Mouse (Mus musculus) layer of hippocampus, postnatal 14 days (tissue): ENCODE data around the gene Edc3. TPM values are rescaled to one million over a fixed set of nuclear protein-coding genes. Genes with fewer than 3 reads are reported as not detected.
"Not testable (repeated sequence)": the region's sequence is repeated elsewhere in the genome, so short reads cannot be mapped to it uniquely, and the experiment has no call there.

Experiments used
- DNase-seq, 2 experiments: peaks; one replicate each; pipeline ENCODE4 v3.0.0; 2021 to 2022; ENCODE audit warnings: low spot score in 2 of 2, mixed read lengths in 1 of 2
- total RNA-seq, 2 experiments: library from RNA; stranded (reverse); gene quantifications; 2 replicates each; pipeline ENCODE4 v1.2.3; 2021

Gene Edc3
- total RNA-seq, 2 experiments from 2014 or later = 12.8 to 14.2 TPM

DNA sequence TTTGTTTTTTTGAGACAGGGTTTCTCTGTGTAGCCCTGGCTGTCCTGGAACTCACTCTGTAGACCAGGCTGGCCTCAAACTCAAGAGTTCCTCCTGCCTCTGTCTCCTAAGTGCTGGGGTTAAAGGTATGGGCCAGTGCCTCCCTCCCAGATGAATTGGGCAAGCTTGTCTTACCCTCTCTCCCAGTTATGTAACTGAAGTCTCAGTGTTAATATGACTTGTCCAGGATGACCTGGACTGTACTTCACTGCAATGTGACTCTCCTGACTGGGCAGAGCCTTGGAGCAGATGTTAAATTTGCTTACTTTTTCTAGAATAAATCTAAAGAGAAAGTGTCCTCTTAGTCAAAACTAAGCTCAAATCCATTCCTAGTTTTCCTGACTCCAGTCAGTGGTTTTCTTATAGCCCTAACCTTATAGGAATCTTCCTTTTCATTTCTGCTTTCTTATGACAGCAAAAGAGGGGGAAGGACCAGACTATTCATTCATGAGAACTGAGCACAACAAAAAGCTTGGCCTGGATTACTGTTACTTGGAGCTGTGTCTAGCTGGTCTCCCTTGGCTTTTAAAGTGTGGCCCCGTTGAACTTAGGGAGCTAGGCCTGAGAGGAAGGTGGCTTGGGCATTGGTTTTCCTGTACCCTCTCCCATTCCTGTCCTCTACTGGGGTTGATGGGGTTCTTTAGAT, 9.7 kb upstream of the Edc3 start:
- DNase-seq = peak in 1 of 2 experiments; percentile 29

DNA sequence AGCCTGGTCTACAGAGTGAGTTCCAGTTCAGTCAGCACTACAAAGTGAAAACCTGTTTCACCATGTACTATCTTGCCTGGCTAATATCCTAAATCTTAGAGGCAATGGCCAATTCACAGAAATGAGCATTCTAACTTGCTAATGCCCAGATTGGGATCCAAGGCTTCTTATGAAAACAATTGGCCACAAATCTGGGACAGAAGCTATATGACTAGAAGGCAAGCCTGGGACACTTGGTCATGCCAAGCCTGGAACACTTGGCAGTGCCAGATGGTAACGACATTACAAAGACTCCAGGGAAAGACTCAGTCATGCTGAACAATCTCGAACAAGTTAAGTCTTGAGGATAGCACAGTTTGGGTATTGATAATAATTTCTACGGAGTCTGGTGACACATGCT, 1.8 kb upstream of the Edc3 start:
- DNase-seq = no peak

DNA sequence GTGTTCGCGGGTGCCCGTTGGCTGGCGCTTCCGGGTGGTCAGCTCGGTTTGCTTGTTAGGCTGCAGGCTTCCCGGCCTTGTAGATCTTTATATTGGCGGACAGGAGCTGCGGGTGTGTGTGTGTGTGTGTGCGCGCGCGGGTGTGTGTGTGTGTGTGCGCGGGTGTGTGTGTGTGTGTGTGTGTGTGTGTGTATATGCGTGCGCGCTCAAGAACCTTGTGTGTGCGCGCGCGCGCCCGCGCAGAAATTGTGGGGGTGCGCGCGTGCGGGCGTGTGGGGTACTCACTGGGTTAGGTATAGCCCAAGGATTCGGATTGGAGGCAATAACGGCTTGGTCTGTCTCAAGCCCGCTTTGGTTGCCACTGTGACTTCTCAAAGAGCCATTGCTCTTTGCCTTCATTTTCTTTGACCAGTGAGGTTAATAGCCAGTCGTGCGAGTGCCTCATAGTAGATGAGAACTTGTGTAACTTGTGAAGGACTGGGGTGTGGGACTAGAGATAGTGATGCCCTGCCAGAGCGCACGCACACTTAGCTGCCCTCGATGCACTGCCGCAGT, 457 bp downstream of the Edc3 start:
- peak; percentile 34 to 44 for DNase-seq

DNA sequence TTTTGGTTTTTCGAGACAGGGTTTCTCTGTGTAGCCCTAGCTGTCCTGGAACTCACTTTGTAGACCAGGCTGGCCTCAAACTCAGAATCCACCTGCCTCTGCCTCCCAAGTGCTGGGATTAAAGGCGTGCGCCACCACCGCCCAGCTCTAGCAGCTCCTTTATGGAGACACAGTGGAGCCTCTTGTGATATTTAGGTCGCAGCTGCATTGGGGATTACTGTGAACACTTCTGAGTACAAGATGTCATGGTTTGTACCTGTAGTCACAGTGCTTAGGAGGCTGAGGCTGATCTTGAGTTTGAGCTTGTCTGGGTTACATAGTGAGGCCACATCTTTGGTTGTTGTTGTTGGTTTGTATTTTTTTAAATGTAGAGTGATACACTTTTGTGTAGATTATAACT, 1.9 kb downstream of the Edc3 start:
- not testable (repeated sequence) for DNase-seq

DNA sequence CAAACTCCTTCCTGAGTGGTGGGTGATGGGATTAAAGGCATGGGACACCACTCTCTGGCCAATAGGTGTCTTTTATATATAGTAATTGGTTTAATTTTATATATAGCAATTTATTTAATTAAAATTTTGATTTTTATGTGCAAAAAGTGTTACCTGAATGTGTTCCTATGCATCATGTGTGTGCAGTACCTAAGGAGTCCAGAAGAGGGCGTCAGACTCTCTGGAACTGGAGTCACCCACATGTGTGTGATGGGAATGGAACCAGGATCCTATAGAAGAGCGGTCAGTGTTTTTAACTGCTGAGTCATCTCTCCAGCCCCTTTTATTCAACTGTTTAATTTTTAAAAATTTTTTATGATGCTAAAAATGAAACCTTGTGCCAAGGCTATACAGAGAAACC, 3.9 kb downstream of the Edc3 start:
- no peak for DNase-seq

DNA sequence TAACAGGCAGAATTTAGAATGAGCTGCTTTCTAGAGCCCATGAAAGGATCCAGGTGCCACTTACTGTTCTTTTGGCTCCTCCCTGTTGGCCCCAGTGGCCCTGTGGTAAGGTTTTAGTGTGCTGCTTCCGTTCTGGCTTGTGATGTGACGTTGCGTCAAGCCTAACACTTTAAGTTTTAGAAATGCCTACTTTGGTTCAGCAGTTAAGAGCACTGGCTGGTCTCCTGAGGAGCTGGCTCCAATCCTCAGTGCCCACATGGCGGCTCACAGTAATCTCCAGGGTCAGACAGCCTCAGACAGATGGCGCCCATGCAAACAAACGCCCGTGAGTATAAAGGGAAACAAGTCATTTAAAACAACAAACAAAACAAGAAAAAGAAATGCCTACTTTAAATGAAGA, 10.1 kb downstream of the Edc3 start:
- DNase-seq = peak in 1 of 2 experiments; percentile 33

DNA sequence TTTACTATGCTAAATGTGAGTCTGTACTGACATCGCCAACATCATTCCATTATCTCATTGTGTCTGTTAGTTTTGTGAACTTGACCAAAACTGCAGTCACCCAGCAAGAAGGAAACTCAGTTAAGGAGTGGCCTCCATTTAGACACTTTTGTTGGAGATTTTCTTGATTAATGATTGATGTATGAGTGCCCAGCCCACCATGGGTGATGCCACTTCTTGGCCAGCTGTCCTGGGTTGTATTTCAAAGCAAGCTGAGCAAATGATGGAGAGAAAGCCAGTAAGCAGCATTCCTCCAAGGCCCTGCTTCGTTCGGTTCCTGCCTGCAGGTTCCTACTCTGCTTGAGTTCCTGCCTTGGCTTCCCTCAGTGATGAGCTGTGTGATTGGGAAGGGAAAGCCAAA, 12.4 kb downstream of the Edc3 start:
- DNase-seq = no peak

DNA sequence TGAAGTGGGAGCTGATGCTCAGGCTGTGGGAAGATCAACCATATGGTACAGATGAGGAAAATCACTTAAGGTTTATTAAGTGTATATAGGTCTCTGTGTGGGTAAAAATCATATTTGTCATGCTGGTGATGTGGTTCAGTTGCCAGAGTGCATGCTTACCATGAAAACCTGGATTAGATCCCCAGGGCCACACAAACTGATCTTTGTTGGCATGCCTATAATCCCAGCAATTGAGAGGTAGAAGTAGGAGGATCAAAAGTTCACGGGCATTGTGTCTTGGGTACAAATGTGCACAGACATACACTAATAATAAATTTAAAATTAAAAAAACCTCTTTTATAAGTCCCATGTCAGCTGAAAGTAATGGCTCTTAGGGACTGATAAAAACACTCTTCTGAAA, 14.0 kb downstream of the Edc3 start:
- no peak for DNase-seq

DNA sequence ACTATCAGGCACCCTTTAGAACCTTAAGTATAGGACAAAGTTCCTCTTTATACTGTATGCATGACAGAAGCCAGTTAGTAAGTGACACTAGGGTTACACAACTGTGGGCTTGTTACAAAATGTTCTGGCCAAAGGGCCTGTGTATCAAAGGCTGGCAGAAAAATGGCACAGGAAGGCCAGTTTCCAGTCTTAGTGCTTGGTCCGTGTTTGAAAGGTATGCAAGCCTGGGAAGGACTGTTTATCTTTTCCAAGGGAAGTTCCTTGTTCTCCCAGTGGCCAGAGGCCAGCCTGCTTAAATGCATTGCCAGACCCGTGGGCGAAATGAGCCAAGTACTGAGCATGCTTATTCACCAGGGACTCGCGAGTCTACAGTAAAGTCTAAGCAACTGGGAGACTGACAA, 15.0 kb downstream of the Edc3 start:
- peak; percentile 46 to 87 for DNase-seq

DNA sequence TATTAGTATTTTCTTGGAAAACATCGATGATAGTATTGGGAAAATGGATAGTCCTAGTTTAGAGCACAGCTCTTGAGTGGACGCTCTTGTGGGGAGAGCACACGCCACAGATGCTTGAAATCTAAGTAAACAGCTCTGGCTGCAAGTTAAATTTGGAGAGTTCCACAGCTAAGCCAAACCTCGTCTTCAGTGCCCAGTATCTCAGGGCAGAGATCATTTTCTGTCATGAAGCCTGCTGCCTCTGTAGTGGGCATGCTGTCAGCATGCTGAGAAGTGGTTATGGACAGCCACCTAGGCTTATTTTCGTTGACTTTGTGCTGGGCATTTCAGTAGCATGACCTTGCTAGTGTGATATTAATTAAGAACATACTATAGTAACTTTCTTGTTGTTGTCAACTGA, 15.5 kb downstream of the Edc3 start:
- no peak for DNase-seq

DNA sequence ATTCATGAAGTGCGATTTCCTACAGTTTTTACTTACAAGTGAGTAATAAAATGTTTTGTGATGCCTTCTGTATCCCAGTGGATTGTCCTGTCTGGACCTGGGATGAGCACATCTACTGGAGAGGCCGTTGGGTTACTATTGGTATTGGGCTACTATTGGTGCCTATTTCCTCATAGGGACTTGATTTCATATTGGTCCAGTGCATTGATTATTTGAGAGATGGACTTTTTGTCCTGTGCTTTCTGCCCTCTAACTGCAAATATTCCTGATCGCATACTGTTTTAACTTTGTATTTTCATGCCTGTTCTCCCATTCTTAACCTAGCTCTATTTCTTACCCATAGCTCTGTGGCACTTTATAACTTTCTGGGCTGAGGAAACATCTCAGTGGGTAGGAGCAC, 16.4 kb downstream of the Edc3 start:
- no peak for DNase-seq

DNA sequence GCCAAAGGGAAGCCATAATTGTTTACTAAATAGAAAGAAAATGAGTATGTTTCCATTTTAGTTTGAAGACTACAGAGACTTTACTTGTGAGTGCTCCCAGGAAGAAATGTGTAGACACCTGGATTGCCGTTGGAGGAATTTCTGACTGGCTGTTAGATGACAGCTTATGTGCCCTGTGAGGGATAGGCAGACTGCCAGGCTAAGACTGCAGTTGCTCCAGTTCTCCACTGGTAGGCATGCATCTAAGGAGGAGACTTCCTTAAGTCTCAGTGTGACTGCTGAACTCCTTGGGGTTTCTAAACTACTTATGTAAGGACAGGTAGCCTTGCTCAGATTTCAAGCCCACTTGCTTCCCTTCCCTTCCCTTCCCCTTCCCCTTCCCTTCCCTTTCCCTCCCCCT, 20.0 kb downstream of the Edc3 start:
- DNase-seq = no peak

DNA sequence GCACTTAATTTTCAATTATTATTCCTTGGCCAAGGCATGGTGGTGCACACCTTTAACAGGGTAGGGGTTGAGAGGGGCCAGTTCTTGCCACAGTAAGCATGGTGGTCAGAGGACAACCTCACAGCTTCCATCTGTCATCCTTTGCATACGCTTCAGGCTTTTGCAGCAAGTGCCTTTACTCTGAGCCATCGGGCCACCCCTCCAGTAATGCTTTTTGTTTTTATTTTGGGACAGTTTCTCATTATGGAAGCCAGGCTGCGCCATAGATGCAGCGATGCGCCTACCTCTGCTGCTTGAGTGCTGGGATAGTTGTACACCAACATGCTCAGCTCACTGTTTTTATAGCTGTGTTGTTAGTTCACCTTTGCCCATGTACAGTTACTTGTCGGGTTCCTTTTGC, 25.3 kb downstream of the Edc3 start:
- DNase-seq = no peak

DNA sequence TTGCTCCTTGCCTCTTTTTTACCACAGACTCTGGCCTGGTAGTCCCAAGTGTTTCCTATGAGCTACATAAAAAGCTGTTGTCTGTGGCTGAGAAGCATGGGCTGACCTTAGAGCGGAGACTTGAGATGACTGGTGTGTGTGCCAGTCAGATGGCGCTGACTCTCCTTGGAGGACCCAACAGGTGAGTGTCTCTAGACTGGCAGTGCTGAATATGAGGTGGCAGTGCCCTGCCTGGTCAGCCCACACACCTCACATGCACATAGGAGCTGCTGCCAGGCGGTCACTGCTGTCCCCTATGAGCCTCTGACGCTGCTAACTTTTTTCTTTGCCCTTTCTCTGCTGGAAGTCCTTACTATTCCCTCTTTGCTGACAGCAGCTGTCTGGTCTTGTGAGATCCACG, 31.5 kb downstream of the Edc3 start:
- no peak for DNase-seq

DNA sequence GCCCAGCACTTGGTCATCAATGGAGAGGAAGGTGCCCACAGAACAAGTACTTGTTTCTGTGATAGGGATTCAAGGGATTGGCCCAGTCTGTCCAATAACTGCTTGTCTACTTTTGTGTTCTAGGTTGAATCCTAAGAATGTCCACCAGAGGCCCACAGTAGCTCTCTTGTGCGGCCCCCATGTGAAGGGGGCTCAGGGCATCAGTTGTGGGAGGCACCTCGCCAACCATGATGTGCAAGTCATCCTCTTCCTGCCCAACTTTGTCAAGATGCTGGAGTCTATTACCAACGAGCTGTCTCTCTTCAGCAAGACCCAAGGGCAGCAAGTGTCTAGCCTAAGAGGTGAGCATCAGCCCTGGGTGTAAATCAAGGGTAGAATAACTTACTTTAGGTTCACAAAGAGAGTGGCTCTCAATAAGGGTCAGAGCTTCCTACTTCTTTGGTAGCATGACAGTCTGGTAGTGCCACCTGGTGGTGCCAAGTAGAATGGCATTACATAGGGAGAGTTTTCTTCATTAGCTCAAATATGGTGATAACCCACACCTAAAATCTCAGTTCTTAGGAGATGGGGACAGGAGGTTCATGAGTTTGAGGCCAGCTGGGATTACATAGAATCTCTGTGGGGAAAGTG, 36.2 kb downstream of the Edc3 start:
- DNase-seq = peak in 1 of 2 experiments; percentile 71

DNA sequence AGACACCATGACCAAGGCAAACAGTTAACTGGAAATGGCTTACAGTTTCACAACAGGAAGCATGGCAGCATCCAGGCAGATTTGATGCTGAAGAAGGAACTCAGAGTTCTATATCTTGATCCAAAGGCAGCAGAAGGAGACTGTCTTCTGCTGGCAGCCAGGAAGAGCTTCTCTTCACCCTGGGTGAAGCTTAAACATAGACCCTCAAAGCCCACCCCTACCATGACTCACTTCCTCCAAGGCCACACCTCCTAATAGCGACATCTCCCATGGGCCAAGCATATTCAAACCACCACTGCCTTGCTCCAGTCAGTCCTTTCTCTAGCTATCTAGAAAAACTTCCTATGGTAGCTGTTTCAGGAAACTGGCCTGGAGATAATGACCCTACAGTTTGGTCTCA, 38.7 kb downstream of the Edc3 start:
- no peak for DNase-seq

DNA sequence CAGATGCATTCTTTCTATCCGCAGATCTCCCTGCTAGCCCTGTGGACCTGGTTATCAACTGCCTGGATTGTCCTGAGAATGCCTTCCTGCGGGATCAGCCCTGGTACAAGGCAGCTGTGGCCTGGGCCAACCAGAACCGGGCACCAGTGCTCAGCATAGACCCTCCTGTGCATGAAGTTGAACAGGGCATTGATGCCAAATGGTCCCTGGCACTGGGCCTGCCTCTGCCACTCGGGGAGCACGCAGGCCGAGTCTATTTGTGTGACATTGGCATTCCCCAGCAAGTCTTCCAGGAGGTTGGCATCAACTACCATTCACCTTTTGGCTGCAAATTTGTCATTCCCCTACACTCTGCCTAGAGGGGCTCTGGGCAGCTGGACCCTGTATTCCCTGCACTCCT, 39.8 kb downstream of the Edc3 start:
- DNase-seq = no peak

DNA sequence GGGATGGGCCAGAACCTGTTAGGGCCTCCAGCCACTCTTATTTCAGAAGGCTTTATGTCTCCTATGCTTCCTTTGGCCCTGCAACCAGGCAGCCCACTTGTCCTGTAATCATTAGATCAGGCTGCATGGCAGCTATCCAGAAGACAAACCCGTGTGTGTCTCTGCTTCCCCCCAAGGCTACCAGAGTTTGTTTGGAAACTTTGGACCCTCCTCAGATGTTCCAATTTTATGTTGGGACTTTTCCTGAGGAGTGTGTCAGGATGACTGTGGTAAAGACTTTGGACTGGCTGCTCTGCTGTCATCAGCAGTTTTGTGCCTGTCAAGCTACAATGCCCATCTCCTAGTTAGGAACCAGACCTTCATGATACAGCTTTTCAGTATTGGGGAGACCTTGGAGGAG, 40.5 kb downstream of the Edc3 start:
- DNase-seq = no peak

DNA sequence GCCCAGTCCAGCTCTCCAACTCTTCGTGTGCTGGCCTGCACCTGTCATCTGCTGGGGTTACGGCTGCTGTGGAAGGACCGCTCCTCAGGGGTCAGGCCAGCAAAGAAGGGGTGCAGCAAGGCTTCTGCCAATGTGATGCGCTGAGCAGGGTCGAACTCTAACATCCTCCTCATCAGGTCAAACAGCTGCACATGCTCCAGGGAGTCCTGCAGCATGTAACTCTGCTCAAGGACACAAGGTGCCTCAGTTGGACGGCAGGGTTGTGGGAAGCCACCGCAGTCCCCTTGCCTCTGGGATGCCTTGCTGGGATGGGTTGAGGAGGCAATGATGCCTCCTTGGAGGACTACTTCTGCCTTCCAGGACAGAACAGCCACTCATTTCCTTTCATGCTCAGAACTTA, 42.6 kb downstream of the Edc3 start:
- DNase-seq = no peak

DNA sequence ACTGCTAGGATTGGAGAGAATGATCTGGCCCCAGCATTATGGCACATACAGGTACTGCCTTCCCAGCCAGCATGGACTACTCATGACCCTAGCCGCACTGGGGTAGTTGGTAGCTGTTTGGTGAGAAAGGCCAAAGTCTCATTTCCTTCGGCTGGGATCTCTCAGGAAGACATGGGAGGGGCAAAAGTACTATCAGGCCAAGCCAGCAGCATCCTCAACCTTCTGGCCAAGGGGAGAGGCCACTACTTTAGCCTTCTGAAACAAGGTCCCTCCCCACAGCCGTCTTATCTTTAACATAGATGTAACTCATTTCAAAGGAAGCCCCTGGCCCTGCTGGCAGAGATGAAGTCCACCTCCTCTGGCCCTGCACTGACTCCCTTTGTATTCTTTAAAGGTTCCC, 49.2 kb downstream of the Edc3 start:
- DNase-seq = no peak

DNA sequence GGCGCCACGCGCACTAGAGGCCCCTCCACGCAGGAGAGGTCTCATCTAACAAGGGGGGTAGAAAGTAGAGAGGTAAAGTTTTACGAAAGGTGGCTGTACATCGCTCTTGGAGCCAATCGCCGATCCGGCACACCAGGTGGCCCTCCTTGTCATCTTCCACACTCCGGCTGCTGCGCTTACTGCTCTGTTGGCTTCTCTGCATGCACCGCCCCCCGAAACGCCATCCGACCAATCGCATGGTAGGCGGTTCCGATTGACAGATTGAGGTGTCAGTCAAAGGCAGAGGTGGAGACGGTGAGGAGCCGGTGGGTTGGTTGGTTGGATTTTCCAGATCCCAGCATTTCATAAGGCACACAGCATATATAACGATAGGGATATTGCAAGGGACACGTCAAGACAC, 50.2 kb downstream of the Edc3 start:
- DNase-seq = peak; percentile 72 to 86

DNA sequence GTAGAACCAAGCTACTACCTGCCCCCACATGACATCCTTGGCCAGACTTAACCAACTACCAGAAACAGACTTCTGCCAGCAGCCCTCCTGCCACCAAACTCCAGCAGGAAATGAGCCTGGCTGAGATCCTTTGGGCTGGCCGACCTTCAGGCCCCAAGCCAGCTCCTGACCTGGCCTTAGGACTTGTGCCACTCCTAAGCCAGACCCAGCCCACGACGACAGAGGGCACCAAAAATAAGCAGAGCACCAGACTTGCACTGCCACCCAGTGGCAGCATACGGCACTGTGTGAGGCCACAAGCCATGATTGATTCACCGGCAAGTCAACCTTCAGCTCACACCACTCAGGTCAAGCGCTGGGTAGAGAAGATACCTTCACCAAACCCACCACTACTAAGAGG, 50.9 kb downstream of the Edc3 start:
- peak; percentile 65 to 67 for DNase-seq
